Mouse (Mus musculus) lung, postnatal 0 days (tissue): ENCODE data around the gene Hoxa9. TPM values are rescaled to one million over a fixed set of nuclear protein-coding genes. Genes with fewer than 3 reads are reported as not detected.
A peak's percentile ranks its signal among the peaks of the same experiment; 100 is the strongest.

ENCODE experiments used
- ATAC-seq: fragments of 200-750 bp; cut with Nextera tagmentation; 2 replicates; pipeline ENCODE4 v1.8.0; 2017; ENCODE audit warnings: moderate library complexity
- DNase-seq: peaks from one replicate; pipeline ENCODE4 v3.0.0-alpha.2; 2016; ENCODE audit warnings: low spot score
- H3K27ac ChIP-seq: fragments of 300-500 bp; sonication (generic); 2 replicates; pipeline ENCODE4 v1.5.1; 2014; ENCODE audit warnings: antibody characterized with exemption, mild to moderate bottlenecking, low read length, mixed read lengths
- H3K27me3 ChIP-seq: fragments of 300-500 bp; sonication (generic); replicated peaks from 2 replicates; pipeline ENCODE4 v1.6.1; 2014; ENCODE audit warnings: low read length, mixed read lengths; ENCODE audit not compliant: insufficient read depth
- H3K36me3 ChIP-seq: fragments of 300-500 bp; sonication (generic); 2 replicates; pipeline ENCODE4 v1.6.1; 2014; ENCODE audit warnings: low read length, mixed read lengths; ENCODE audit not compliant: insufficient read depth
- H3K4me1 ChIP-seq: fragments of 300-500 bp; sonication (generic); 2 replicates; pipeline ENCODE4 v1.6.1; 2014; ENCODE audit warnings: antibody characterized with exemption, low read depth, low read length, mixed read lengths; ENCODE audit not compliant: insufficient read depth
- H3K4me2 ChIP-seq: fragments of 300-500 bp; sonication (generic); replicated peaks from 2 replicates; pipeline ENCODE4 v1.6.1; 2014; ENCODE audit warnings: low read depth, mild to moderate bottlenecking, low read length, moderate library complexity, mixed read lengths
- H3K4me3 ChIP-seq: fragments of 300-500 bp; sonication (generic); 2 replicates; pipeline ENCODE4 v1.5.1; 2014; ENCODE audit warnings: low read depth, low read length
- H3K9ac ChIP-seq: fragments of 300-500 bp; sonication (generic); replicated peaks from 2 replicates; pipeline ENCODE4 v1.6.1; 2014; ENCODE audit warnings: low read depth, mild to moderate bottlenecking
- H3K9me3 ChIP-seq: fragments of 300-500 bp; sonication (generic); 2 replicates; pipeline ENCODE4 v1.6.1; 2016; ENCODE audit warnings: low read length, mixed read lengths
- CTCF ChIP-seq: IDR thresholded peaks from 2 replicates; pipeline ENCODE4 v1.5.1; 2016; ENCODE audit warnings: antibody characterized with exemption, mild to moderate bottlenecking
- EP300 ChIP-seq: IDR thresholded peaks from 2 replicates; pipeline ENCODE4 v1.6.1; 2016; ENCODE audit warnings: antibody characterized with exemption, mild to moderate bottlenecking, control low read depth
- WGBS: fragments of 180-500 bp; shearing (Covaris S2); extraction: QIAGEN DNeasy Blood & Tissue Kit; methylation state at CpG from one replicate; pipeline ENCODE4 v1.1.7; 2014; 5-methylcytosine and 5-hydroxymethylcytosine counted together
- polyA plus RNA-seq: library from polyadenylated mRNA; unstranded; fragments of >200 nt; fragmentation: Nextera tagmentation; extraction: Ambion mirVana; gene quantifications from 2 replicates; pipeline ENCODE4 v1.2.1, GENCODE M21; 2015

Hoxa9 gene
- polyA plus RNA-seq, 1 experiment from 2014 or later = 0.06 TPM

GRCm38 (mm10) chr6:52213119-52213986 lies 17.5 kb downstream of the Hoxa9 start, which contains the start of the genes Hoxa3 and Gm28308:
TSS of gene Hoxa3 (minus strand) at chr6:52213336.
TSS of gene Gm28308 (minus strand) at chr6:52213339.
- ATAC-seq (peak; percentile 23), DNase-seq (peak; percentile 80)
- TF ChIP-seq EP300 (no peak), CTCF (no peak)
- H3K27ac ChIP-seq = peak within 1 kb of the TSS; percentile 76
- peak within 1 kb of the TSS; percentile 61 for H3K4me2 ChIP-seq
- peaks cover 73% of the 10 kb centered on the region for H3K27me3 ChIP-seq
- no peaks in the 10 kb centered on the region for H3K9me3 ChIP-seq
- no peaks in the 10 kb centered on the region for H3K36me3 ChIP-seq
- H3K4me1 ChIP-seq = peaks cover 13% of the 10 kb centered on the region
- 8% methylated on average over 38 of the region's 38 CpGs for WGBS
- H3K9ac ChIP-seq = 0 out of 2 replicates have a peak within 1 kb of the TSS, but pooled peaks have one; percentile 32
- H3K4me3 ChIP-seq = peak within 1 kb of the TSS; percentile 48

GRCm38 (mm10) chr6:52212556-52213118 lies 18.3 kb downstream of the Hoxa9 start:
- Histone ChIP-seq H3K27ac (peak overlapping the region; percentile 76), H3K9me3 (no peaks in the 10 kb centered on the region), H3K4me1 (peaks cover 11% of the 10 kb centered on the region), H3K36me3 (no peaks in the 10 kb centered on the region), H3K4me3 (peak overlapping the region; percentile 48), H3K27me3 (peaks cover 72% of the 10 kb centered on the region), H3K9ac (0 out of 2 replicates have a peak overlapping the region, but pooled peaks have one; percentile 32), H3K4me2 (peak overlapping the region; percentile 61)
- DNase-seq (no peak), ATAC-seq (0 out of 2 replicates have a peak, but pooled peaks have one; percentile 10)
- WGBS = 5% methylated on average over 21 of the region's 22 CpGs
- TF ChIP-seq CTCF (0 out of 2 replicates have a peak, but pooled peaks have one; percentile 9), EP300 (no peak)

- ATAC-seq = no peak
- Histone ChIP-seq H3K36me3 (no peaks in the 10 kb centered on the region), H3K9ac (no peak overlapping the region), H3K27me3 (peaks cover 72% of the 10 kb centered on the region), H3K4me3 (peak overlapping the region; percentile 48), H3K4me2 (peak overlapping the region; percentile 61), H3K27ac (peak overlapping the region; percentile 76; the same call in 1 of the 2 replicates), H3K4me1 (peaks cover 6% of the 10 kb centered on the region), H3K9me3 (no peaks in the 10 kb centered on the region)
- WGBS = 10% methylated on average over 13 of the region's 13 CpGs
- TF ChIP-seq CTCF (no peak), EP300 (no peak)
- DNase-seq = no peak
Measured at GRCm38 (mm10) chr6:52211961-52212360, 18.9 kb downstream of the Hoxa9 start.

- 3% methylated on average over 37 of the region's 37 CpGs for WGBS
- H3K4me3 ChIP-seq = peak overlapping the region; percentile 48
- H3K4me2 ChIP-seq = peak overlapping the region; percentile 61
- no peak overlapping the region for H3K9ac ChIP-seq
- no peak overlapping the region for H3K27ac ChIP-seq
- DNase-seq (peak; percentile 87), ATAC-seq (peak; percentile 74)
- peaks cover 3% of the 10 kb centered on the region; the same call in 1 of the 2 replicates for H3K4me1 ChIP-seq
- no peaks in the 10 kb centered on the region for H3K9me3 ChIP-seq
- TF ChIP-seq CTCF = peak; percentile 83
- no peak for TF ChIP-seq EP300
- peaks cover 73% of the 10 kb centered on the region for H3K27me3 ChIP-seq
- no peaks in the 10 kb centered on the region for H3K36me3 ChIP-seq
Measured at GRCm38 (mm10) chr6:52211170-52211935, 19.5 kb downstream of the Hoxa9 start.

- TF ChIP-seq CTCF = no peak
- TF ChIP-seq EP300 = no peak
- Histone ChIP-seq H3K27ac (no peak overlapping the region), H3K4me2 (peak overlapping the region; percentile 75), H3K9me3 (no peaks in the 10 kb centered on the region), H3K36me3 (no peaks in the 10 kb centered on the region), H3K9ac (no peak overlapping the region), H3K27me3 (peaks cover 62% of the 10 kb centered on the region), H3K4me1 (peaks cover 3% of the 10 kb centered on the region; the same call in 1 of the 2 replicates), H3K4me3 (peak overlapping the region; percentile 40)
- DNase-seq (no peak), ATAC-seq (no peak)
- WGBS = 44% methylated on average over 12 of the region's 12 CpGs
Measured at GRCm38 (mm10) chr6:52209685-52210046, 21.2 kb downstream of the Hoxa9 start.
